Mouse (Mus musculus): ENCODE data around the gene Hist1h2bh. TPM values are rescaled to one million over a fixed set of nuclear protein-coding genes. Genes with fewer than 3 reads are reported as not detected.
"Not testable (repeated sequence)": the region's sequence is repeated elsewhere in the genome, so short reads cannot be mapped to it uniquely, and the experiment has no call there.

Hist1h2bh gene
- 4.4 and 4.7 TPM in 2 replicates for polyA plus RNA-seq (2012; rRNA removed)

DNA sequence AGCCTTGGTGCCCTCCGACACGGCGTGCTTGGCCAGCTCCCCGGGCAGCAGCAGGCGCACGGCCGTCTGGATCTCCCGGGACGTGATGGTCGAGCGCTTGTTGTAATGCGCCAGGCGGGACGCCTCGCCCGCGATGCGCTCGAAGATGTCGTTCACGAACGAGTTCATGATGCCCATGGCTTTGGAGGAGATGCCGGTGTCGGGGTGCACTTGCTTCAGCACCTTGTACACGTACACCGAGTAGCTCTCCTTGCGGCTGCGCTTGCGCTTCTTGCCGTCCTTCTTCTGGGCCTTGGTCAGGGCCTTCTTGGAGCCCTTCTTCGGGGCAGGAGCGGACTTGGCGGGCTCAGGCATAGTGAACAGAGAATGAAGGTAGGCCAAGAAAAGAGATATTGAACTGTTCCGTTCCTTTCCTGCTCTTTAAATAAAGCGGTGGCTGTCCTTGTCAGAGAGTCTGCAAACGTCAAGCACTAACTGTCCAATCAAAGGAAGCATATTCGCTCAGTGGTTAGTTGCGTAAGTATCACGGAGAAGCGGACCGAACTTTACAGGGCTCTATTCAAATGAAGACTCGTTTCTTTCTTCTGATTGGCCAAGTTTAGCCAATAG is at the start of gene Hist1h2bh:
Gene Hist1h2bh (minus strand): TSS at position 394 of the 609 bp plus-strand sequence.
- TF ChIP-seq POLR2A (IDR thresholded peaks at IDR 0.05; ENCODE audit: borderline replicate concordance, extremely low read depth, insufficient read depth, insufficient read length, poor library complexity, severe bottlenecking) = peak; percentile 37; the same call in 1 of the 2 replicates
- DNase-seq (ENCODE audit: low read depth) = peak; percentile 98

- no peak for TF ChIP-seq CTCF (IDR thresholded peaks at IDR 0.05; ENCODE audit: borderline replicate concordance, extremely low read depth, insufficient read depth, insufficient read length)
- TF ChIP-seq POLR2A (IDR thresholded peaks at IDR 0.05; ENCODE audit: borderline replicate concordance, extremely low read depth, insufficient read depth, insufficient read length, poor library complexity, severe bottlenecking) = no peak
- no peak for DNase-seq (ENCODE audit: low read depth)
These were observed 49.4 kb upstream of the Hist1h2bh start for GRCm38 (mm10) chr13:23592614-23593013.

- not testable (repeated sequence) for DNase-seq (ENCODE audit: low read depth)
These were observed 48.7 kb upstream of the Hist1h2bh start for GRCm38 (mm10) chr13:23591886-23592285.

- TF ChIP-seq CTCF (IDR thresholded peaks at IDR 0.05; ENCODE audit: borderline replicate concordance, extremely low read depth, insufficient read depth, insufficient read length) = no peak
- no peak for TF ChIP-seq POLR2A (IDR thresholded peaks at IDR 0.05; ENCODE audit: borderline replicate concordance, extremely low read depth, insufficient read depth, insufficient read length, poor library complexity, severe bottlenecking)
- DNase-seq (ENCODE audit: low read depth) = no peak
These were observed 48.0 kb upstream of the Hist1h2bh start for GRCm38 (mm10) chr13:23591206-23591605.

GRCm38 (mm10) chr13:23586940-23587225 is 43.7 kb upstream of the Hist1h2bh start:
- TF ChIP-seq CTCF (IDR thresholded peaks at IDR 0.05; ENCODE audit: borderline replicate concordance, extremely low read depth, insufficient read depth, insufficient read length) (no peak), POLR2A (IDR thresholded peaks at IDR 0.05; ENCODE audit: borderline replicate concordance, extremely low read depth, insufficient read depth, insufficient read length, poor library complexity, severe bottlenecking) (no peak)
- DNase-seq (ENCODE audit: low read depth) = peak; percentile 20

DNA sequence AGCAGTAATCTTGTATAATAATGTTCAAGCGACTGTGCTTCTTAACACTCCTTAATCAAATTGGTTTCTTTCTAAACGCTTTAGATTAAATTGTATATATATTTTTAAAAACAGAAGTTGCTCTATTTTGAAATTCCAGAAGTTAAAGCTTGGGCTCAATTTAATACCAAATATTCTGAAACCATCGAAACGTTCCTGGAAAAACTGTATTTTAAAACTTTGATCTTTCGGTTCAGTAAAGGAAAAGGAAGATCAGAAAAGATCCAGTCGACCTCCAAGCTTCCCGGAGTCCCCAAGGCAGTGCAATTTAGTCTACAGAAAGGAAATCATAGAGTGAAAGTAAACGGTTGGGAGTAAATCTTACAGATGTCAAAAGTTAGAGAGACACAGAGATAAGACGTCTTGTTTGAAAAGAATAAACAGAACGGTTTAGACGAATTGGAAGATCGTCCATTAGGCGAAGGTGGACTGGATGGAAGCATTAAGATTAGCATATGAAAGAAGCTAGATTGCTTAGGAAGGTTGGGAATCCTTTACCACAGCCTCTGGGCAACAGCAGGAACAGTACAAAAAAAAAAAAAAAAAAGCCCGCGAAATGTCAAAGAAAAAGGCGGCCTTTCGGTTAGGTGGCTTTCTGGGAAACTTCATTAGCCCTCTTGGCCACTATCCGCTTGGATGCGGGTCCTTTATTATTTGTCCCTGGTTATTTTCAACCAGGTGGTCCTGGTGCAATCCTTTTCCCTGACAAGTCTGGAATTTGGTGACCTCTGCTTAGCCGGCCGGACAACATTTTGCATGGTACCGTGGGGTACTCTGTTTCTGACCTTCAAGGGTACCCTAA is 43.1 kb upstream of the Hist1h2bh start:
- DNase-seq (ENCODE audit: low read depth) = peak; percentile 63
- TF ChIP-seq POLR2A (IDR thresholded peaks at IDR 0.05; ENCODE audit: borderline replicate concordance, extremely low read depth, insufficient read depth, insufficient read length, poor library complexity, severe bottlenecking) = no peak
- TF ChIP-seq CTCF (IDR thresholded peaks at IDR 0.05; ENCODE audit: borderline replicate concordance, extremely low read depth, insufficient read depth, insufficient read length) = no peak

GRCm38 (mm10) chr13:23585442-23586098 is 42.4 kb upstream of the Hist1h2bh start:
- TF ChIP-seq POLR2A (IDR thresholded peaks at IDR 0.05; ENCODE audit: borderline replicate concordance, extremely low read depth, insufficient read depth, insufficient read length, poor library complexity, severe bottlenecking) = peak; percentile 51; the same call in 1 of the 2 replicates
- peak; percentile 98 for DNase-seq (ENCODE audit: low read depth)

DNA sequence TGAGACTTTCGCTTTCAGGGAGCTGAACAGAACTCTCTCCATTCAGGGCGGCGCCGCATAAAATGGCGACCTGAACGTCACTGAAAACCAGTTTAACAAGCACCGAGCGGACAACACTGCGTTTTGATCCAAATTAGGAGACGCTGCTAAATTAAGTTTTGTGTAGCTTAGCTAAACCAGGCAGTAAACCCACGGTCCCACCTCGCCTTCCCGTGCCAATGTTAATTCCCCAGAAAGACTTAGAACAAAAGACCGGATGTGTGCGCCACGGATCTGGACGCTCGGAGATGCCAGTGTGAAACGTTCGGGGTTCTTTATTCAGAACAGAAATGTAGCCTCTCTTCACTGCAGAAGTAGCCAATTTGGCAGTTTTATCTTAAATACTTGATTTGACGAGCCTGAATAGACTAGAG is 41.8 kb upstream of the Hist1h2bh start:
- TF ChIP-seq CTCF (IDR thresholded peaks at IDR 0.05; ENCODE audit: borderline replicate concordance, extremely low read depth, insufficient read depth, insufficient read length) (no peak), POLR2A (IDR thresholded peaks at IDR 0.05; ENCODE audit: borderline replicate concordance, extremely low read depth, insufficient read depth, insufficient read length, poor library complexity, severe bottlenecking) (peak; percentile 22; the same call in 1 of the 2 replicates)
- DNase-seq (ENCODE audit: low read depth) = peak; percentile 88

GRCm38 (mm10) chr13:23584331-23584730 is 41.1 kb upstream of the Hist1h2bh start:
- DNase-seq (ENCODE audit: low read depth) = peak; percentile 42

DNA sequence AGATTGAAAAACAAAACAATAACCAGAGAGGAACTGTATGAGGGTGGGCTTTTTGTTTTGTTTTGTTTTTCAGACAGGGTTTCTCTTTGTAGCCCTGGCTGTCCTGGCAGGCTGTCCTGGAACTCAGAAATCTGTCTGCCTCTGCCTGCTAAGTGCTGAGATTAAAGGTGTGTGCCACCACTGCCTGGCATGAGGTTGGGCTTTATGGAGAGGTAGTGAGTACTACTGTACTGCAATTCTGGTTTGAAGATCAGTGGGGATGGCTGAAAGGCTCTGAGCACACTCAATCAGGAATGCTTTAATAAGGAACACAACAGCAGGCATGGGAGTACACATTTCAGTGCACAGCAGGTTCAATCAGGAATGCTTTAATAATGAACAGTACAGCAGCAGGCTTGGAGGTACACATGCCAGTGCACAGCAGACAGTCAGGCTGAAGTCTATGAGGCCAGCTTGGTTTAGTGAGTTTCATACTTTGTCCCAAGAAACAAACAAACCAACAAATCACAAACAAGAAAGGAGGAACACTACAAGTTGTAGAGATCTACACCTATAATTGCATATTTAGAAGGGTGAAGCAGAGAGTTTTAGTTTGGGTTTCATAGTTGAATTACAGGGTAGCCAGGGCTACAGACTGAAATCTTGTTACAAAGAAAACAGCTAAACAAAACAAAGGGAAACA is 40.3 kb upstream of the Hist1h2bh start:
- peak; percentile 26 for DNase-seq (ENCODE audit: low read depth)
- no peak for TF ChIP-seq POLR2A (IDR thresholded peaks at IDR 0.05; ENCODE audit: borderline replicate concordance, extremely low read depth, insufficient read depth, insufficient read length, poor library complexity, severe bottlenecking)
- no peak for TF ChIP-seq CTCF (IDR thresholded peaks at IDR 0.05; ENCODE audit: borderline replicate concordance, extremely low read depth, insufficient read depth, insufficient read length)

More at GRCm38 (mm10) chr13:23584331-23584730, 41.1 kb upstream of the Hist1h2bh start:
- TF ChIP-seq CTCF (IDR thresholded peaks at IDR 0.05; ENCODE audit: borderline replicate concordance, extremely low read depth, insufficient read depth, insufficient read length) (no peak), POLR2A (IDR thresholded peaks at IDR 0.05; ENCODE audit: borderline replicate concordance, extremely low read depth, insufficient read depth, insufficient read length, poor library complexity, severe bottlenecking) (no peak)

Measured in brain, embryonic 14.5 days (tissue).